Mouse (Mus musculus) kidney, postnatal 14 days (tissue): ENCODE measurements around the gene Dbn1.

Experiments
- DNase-seq: peaks from one replicate; pipeline ENCODE4 v3.0.0; 2022; ENCODE audit warnings: mixed read lengths

Gene Dbn1

GRCm38 (mm10) chr13:55510332-55510667 lies 22.4 kb upstream of the Dbn1 start:
- DNase-seq, result no peak

- DNase-seq, result no peak
Measured at GRCm38 (mm10) chr13:55508531-55508930, 20.6 kb upstream of the Dbn1 start.

GRCm38 (mm10) chr13:55507877-55508276 lies 20.0 kb upstream of the Dbn1 start:
- no peak for DNase-seq

DNA sequence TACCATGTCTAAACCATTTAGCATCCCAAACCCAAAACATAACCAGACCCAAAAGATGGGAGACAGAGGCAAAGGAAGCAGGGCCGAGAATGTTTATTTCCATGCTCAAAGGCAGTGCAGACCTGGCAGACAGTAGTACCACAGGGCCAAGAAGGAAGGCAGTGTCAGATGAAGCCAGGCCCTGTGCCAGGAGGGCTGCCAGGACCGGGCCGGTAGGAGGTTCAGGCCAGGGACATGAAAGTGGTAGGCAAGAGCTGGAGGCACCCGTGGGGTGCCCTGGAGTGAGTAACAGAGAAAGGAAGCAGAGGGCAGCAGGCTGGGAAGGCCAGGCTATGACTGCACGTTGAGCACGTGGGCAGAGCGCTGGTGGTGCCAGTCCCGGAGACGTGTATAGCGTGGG lies 18.8 kb upstream of the Dbn1 start:
- DNase-seq, result no peak

DNA sequence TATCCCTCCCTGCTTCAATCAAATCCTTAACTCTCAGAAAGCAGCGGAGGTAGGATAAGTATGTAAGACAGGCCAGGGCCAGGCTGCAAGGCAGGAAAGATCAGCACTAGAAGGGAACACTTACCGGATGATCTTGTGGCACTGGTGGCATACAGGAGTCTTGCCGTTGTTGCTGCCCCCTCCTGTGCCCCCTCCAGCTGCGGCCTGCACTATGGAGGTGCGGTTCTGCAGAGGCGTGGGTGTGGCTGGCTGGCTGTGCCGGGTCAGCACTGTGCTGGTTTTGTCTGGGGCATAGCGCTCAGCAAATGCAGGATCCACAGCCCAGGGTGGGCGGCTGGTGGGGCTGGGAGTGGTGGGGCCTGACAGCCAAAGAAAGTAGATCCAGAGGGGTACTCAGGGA lies 17.9 kb upstream of the Dbn1 start:
- no peak for DNase-seq

DNA sequence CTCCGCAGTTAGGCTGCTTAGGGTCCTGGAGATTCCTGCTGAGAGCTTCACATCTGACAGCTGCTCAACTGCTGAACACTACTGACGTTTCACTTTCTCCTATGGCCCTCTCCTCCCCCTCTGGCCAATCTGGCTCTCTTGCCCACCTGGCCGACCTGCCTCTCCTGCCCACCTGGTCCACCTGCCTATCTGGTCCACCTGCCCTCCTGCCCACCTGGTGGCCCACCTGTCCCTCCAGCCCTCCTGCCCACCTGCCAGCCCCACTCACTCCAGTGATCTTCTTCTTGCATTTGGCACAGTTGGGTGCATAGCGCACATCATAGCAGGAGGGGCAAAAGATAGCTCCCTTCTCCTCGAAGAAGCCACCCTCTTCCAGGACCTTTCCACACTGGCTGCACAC lies 16.5 kb upstream of the Dbn1 start:
- no peak for DNase-seq

DNA sequence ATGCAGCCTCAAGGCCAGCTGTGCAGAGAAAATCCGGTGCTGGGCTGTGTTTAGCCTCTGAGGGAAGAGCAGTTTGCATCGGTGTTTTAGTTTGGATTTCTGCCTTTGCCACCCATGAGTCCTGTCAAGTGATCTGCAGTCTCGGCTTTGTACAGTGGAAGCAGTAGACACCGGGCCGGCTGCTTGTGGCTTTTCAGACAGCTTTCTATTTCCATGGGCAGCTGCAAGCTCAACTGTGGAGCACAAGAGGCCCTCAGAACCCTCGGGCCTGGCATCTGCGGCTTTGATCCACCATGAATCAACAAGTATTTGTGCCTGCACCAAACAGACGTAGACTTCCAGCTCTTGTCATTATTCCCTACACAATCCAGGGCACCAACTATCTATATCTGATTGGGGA lies 14.5 kb upstream of the Dbn1 start:
- no peak for DNase-seq

GRCm38 (mm10) chr13:55500575-55500974 lies 12.7 kb upstream of the Dbn1 start:
- DNase-seq, result no peak

DNA sequence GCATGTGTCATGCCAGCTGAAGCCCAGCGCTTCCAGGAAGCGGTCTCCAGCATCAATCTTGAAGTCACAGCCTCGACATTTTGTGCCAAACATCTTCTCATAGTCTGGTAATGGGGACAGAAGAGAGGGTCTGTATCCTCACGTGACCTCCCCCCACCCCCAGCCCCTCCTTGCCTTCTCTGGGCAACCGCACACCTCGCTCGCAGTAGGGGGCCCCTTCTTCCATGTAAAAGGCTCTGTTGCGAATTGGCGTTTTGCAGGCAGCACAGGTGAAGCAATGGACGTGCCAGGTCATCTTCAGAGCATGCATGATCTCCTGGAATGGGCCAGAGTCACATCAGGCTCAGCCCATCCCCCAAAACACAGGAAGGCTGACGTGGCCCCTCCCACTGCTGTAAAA lies 11.0 kb upstream of the Dbn1 start:
- DNase-seq, result no peak

DNA sequence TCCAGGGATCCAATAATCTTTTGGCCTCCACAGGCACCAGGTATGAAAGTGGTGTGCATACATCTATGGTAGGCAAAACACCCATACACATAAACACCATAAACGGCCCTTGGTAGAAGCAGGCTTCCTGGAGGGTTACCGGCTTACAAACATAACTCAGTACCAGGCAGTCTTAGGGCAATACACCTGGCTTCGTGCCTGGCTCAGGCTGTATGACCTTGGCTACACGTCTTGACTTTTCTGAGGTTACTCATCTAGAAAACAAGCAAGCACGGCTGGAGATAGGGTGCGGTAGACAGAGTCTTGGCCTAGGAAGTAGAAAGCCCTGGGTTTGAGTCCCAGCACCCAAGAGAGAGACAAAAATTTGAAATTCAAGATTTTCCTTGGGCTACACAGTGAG lies 8.8 kb upstream of the Dbn1 start:
- DNase-seq, result peak; percentile 43

DNA sequence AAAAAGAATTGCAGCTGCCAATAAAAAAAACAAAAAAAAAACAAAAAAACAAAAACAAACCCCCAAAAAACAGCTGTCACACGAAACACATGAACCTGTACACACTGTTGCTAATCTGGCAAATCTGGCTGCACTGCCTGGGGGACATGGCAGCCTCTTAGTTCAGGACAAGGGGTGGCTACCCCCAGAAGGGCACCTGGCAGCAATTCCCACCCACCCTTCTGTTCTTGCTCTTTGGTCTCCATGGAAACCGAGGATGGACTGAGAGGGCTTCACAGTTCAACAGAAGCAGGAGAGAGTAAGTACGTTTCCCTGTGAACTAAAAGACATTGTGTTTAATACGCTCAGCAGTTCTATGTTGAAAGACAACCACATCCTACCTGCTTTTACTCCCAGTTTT lies 7.8 kb upstream of the Dbn1 start:
- DNase-seq, result no peak

- DNase-seq, result no peak
Measured at GRCm38 (mm10) chr13:55494883-55495621, 7.1 kb upstream of the Dbn1 start.

GRCm38 (mm10) chr13:55494257-55494656 lies 6.3 kb upstream of the Dbn1 start:
- DNase-seq, result no peak

- peak; percentile 62 for DNase-seq
Measured at GRCm38 (mm10) chr13:55486916-55487577, 864 bp downstream of the Dbn1 start.

GRCm38 (mm10) chr13:55486029-55486794 lies 1.7 kb downstream of the Dbn1 start:
- no peak for DNase-seq

- DNase-seq, result no peak
Measured at GRCm38 (mm10) chr13:55484520-55485088, 3.3 kb downstream of the Dbn1 start.

DNA sequence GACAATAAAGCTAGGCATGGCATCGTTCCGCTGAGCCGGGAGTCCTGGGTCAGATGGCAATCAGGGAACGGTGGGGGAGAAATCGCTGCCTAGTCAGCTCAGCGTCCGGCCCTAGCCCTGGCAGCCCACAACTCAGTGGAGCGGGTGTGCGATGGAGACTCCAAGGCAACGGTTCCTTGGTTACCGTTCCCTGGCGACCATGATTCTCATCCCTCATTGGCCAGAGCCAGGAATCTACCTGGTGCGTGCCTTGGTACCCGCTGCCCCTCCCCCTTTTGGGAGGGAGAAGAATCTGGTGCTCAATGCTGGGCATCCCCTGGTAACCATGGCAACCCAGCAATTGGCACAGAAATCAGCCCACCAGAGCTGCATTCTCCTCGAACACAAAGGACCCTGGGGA lies 4.3 kb downstream of the Dbn1 start:
- DNase-seq, result no peak

- no peak for DNase-seq
Measured at GRCm38 (mm10) chr13:55483071-55483470, 4.8 kb downstream of the Dbn1 start.

DNA sequence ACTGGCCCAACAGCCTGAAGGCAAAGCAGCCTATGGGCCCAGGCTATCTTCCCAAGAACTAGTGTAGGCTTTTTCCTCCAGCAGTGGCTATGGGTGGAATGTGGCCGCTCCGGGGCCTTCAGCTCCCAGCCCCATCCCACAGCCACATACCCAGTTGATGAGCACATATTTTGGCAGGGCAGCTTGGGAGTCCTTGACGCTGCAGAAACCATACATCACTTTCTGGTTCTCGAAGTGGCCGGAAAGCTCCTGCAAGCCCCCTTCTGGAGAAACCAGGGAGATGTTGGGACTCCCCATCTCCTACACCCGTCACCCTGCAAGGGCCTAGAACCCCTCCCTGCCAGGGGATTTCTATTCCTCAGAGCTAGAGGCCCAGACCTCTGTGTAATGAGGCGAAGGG lies 5.4 kb downstream of the Dbn1 start:
- no peak for DNase-seq

DNA sequence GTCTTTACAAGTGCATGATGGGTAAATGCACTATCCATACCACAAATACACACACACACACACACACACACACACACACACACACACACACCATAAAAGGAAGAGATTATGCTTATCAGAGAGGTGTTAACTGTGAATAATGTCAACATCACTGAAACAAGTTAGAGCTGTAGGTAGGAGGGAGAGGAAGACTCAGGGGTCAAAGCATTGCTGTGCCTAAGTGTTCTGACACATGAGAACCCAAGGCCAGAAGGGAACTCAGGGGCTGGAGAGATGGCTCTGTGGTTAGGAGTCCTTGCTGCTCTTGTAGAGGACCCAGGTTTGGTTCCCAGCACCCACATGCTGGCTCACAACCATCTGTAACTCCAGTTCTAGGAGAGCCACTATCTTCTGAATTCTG lies 8.0 kb downstream of the Dbn1 start:
- DNase-seq, result no peak

GRCm38 (mm10) chr13:55479008-55479407 lies 8.9 kb downstream of the Dbn1 start:
- no peak for DNase-seq

DNA sequence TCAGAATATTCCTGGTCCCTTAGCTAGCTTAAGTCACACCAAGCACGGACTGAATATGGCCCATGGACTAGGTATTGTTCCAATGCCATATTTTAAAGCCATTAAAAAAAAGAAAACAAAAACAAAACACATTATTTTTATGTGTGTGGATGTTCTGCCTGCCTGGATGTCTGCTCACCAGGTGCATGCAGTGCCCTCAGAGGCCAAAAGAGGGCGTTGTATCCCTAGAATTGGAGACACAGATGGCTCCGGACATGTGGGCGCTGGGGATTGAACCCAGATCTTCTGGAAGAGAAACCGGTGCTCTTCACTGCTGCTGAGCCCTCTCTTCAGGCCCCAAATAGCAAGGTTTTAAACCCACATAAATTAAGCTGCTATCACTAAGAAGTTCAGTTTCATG lies 9.9 kb downstream of the Dbn1 start:
- DNase-seq, result no peak

GRCm38 (mm10) chr13:55477492-55477891 lies 10.4 kb downstream of the Dbn1 start:
- DNase-seq, result no peak

GRCm38 (mm10) chr13:55476256-55476655 lies 11.7 kb downstream of the Dbn1 start:
- no peak for DNase-seq
